Mouse (Mus musculus) layer of hippocampus, postnatal 36 days (tissue): ENCODE measurements at regions not wholly inside any gene's neighbourhood (a gene's known extent, or its start where the extent isn't known, plus 50 kb on each side); places are given as distances from the start of the nearest gene placed in this dataset.
"Not testable (repeated sequence)": the region's sequence is repeated elsewhere in the genome, so short reads cannot be mapped to it uniquely, and the experiment has no call there.

Experiments
- DNase-seq, 2 experiments: peaks; one replicate each; pipeline ENCODE4 v3.0.0; 2022

DNA sequence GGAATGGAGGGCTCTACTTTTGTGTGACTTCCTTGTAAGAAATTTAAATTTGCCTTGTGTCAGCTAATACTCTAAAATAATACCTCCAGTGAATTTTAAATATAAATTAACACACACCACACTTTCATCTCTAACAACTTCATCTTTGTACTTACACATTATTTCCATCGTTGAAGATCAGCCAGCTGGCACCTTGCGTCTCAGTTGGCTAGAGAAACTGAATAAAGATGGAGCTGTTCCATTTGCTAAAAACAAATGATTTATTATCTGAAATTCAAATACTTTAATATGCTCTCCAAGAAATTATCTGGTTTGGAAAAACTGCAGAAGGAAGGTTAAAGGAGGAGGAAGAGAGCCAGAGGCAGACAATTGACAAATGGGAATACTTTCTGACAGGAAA lies 122.0 kb upstream of the Gm11096 start:
- DNase-seq = no peak

DNA sequence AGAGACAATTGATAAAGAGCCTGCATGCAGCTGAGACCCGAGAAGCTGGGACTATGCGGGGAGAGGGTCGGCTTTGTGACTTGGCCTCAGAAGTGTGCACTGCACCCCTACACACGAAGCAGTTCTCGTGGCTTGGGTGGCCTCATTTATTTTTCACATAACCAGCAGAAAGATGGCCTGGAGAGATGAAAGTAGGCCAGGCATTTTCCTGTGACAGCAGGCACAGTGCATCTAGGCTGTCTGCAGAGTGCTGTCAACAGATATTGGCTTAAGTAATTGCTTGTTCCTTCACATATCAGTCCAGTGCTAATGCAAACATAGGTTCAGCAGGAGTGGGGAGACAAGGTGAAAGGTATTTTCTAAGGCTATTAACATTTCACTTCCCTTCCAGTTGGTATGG lies 124.9 kb upstream of the Gm11096 start:
- DNase-seq = no peak

GRCm38 (mm10) chr17:81305880-81306279 lies 135.7 kb upstream of the Gm11096 start:
- DNase-seq = no peak

- DNase-seq = no peak
Observed at GRCm38 (mm10) chr17:81304574-81304973, 137.0 kb upstream of the Gm11096 start.

- DNase-seq = no peak
Observed at GRCm38 (mm10) chr17:81302490-81302889, 139.1 kb upstream of the Gm11096 start.

DNA sequence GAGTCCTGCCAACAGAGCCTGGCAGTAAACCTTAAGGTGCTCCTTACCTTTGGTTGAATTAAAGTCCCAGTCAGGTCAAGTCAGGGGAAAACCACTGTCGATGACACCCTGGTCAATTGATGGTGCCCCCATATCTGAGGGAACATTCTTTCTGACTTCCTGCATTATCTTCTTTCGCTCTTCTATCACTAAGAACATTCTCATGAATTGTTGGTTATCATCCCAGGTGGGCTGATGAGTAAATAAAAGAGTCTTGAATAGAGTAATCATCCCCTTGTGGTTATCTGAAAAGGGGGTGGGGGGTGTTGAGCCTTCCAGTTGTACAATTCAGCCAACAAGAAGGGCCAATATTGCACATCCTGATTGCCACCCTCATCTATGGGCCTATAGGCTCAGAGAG lies 149.7 kb upstream of the Gm11096 start:
- no peak for DNase-seq

DNA sequence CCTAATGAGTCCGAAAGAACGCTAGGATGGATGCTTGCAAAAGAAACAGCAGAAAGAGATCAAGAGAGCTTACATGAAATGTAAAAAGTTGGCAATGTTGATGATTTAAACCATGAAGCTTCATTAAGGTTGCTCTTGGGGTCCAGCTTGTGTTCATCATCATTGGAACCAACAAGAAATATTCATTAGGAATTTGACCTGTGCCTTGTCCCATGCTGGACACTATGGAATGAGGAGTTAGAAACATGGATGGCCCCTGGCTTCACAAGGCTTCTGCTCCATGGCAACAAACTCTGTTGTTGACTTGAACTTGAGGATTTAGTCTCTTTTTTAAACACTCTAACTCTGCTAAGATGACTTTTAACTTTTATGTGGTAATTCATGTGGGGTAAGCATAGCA lies 159.0 kb upstream of the Gm11096 start:
- no peak for DNase-seq

GRCm38 (mm10) chr17:81270235-81270634 lies 171.3 kb upstream of the Gm11096 start:
- no peak for DNase-seq

GRCm38 (mm10) chr17:81261957-81262356 lies 179.6 kb upstream of the Gm11096 start:
- no peak for DNase-seq

DNA sequence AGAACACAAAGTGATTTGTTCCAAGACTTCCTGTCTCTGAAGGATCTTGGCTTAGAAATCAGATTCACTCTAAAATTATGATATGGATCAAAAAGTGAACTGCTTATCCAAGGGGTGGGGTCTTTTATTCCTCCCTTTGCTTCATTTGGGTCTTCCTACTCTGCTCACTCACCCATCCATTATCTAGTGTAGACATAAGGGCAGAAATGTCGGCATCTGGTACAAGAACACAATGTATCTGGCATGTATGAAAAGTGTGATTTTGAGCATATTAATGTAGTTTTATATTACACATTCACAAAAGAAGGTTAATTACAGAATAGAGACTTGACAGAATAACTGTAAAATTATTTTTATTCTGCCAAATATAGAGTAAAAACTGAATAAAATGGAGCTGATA lies 181.5 kb upstream of the Gm11096 start:
- no peak for DNase-seq

GRCm38 (mm10) chr17:81256106-81256505 lies 185.5 kb upstream of the Gm11096 start:
- DNase-seq = no peak

GRCm38 (mm10) chr17:81250748-81251147 lies 185.9 kb upstream of the Thumpd2 start:
- DNase-seq = peak; percentile 35 to 40

DNA sequence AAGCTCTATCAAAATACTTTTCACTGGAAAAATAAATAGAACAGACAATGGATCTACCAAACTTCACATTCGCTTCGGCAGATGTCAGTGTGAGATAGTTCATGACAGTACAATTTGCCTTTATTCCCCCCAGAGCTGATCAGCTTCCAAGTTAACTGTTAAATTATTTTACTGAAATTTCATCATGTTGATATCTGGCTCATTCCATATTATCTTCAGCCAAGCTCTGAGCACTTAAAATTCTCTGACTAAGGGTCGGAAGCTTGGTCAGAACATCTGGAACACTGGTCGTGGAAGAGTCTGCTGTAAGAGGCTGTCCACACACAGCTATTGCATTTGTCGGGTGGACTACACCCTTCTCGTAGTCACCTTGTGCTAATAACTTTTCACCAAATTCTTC lies 181.3 kb upstream of the Thumpd2 start:
- DNase-seq = no peak

- not testable (repeated sequence) for DNase-seq
Observed at GRCm38 (mm10) chr17:81231771-81232170, 166.9 kb upstream of the Thumpd2 start.

GRCm38 (mm10) chr17:81225281-81225680 lies 160.4 kb upstream of the Thumpd2 start:
- no peak for DNase-seq

DNA sequence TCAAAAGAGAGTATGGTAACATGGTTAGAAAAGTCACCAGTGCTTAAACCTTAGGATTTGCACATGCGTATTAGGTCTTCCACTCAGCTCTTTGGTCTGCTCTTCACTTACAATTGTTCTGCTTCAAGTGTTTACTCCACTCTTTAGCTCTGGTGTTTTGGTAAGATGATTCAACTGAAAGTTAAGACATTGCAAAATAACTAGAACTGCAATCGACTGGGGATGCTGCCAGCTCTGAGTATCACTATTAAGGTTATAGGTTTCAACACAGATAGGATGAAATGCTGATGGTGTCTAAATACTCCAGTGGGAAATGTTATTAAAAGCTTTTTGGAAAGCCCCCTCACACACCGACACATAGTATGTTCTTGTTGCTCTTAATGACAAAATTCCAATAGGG lies 156.6 kb upstream of the Thumpd2 start:
- no peak for DNase-seq

GRCm38 (mm10) chr17:81214844-81215243 lies 150.0 kb upstream of the Thumpd2 start:
- DNase-seq = no peak

GRCm38 (mm10) chr17:81212043-81212442 lies 147.2 kb upstream of the Thumpd2 start:
- no peak for DNase-seq

GRCm38 (mm10) chr17:81210389-81210788 lies 145.5 kb upstream of the Thumpd2 start:
- DNase-seq = no peak

DNA sequence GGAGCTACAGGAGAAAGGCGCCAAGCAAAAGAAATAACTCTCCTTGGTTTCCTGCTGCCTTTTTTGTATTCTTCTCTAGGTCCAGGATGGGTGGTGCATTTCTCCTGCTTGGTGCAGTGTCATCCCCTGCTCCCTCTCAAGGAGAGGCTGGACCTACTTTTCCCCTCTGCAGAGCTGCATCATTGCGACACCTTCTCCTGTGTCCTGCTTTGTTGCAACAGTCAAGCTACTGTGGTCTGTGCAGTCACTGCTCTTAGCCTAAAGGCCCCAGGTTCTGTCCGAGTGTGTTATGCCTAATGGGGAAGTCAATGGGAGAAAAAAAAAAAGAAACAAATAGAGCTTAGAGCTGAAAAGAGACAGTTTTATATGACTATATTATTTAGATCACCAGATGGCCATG lies 144.4 kb upstream of the Thumpd2 start:
- DNase-seq = no peak

DNA sequence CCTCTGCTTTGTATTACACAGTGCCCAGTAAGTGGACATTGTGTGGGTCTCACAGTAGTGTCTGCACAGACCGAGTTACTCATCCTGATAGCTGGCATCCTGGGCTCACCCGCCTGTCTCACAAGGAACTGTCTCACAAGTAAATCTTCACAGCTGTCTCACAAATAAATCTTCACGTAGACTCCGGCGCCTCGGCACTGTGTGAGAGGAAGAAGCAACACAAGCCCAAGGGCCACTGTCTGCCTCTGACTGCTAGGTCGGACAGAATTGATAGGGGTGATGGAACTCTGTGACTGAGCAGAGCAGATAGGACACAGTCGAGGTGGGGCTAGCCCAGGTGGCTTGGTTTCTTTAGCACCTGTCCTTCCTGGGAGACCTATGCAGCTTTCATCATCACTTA lies 136.2 kb upstream of the Thumpd2 start:
- no peak for DNase-seq

GRCm38 (mm10) chr17:81194006-81194405 lies 129.1 kb upstream of the Thumpd2 start:
- DNase-seq = no peak

GRCm38 (mm10) chr17:81193230-81193871 lies 128.5 kb upstream of the Thumpd2 start:
- peak; percentile 47 to 71 for DNase-seq

DNA sequence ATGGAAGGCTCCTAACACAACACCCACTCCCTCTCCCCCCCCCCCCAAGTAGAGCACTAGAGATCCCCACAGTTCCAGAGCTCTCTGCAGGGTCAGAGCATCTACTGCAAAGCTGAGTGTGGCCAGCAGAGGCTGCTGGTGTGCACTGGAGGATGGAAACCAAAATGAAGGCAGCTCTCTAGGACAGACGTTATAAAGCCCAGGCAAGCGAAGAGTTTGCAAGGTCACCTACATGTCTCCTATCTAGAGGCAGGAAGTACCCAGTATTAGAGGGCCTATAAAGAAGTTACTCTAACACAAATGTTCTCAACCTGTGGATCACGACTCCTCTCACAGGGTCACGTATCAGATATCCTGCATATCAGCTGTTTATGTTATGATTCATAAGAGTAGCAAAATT lies 125.1 kb upstream of the Thumpd2 start:
- DNase-seq = peak; percentile 19 to 30

GRCm38 (mm10) chr17:81185685-81186084 lies 120.8 kb upstream of the Thumpd2 start:
- no peak for DNase-seq
